Mouse (Mus musculus): ENCODE results near the gene Taf6.
A peak's percentile ranks its signal among the peaks of the same experiment; 100 is the strongest.
"Not testable (repeated sequence)": the region's sequence is repeated elsewhere in the genome, so short reads cannot be mapped to it uniquely, and the experiment has no call there.

Taf6 gene

GRCm38 (mm10) chr5:138186950-138187638 lies at the start of gene Taf6, which contains the start of gene Cnpy4:
TSS of gene Taf6 (minus strand) at chr5:138187451.
TSS of gene Cnpy4 (plus strand) at chr5:138187485.
- DNase-seq: peak; percentile 78

- DNase-seq: no peak
Observed at GRCm38 (mm10) chr5:138234224-138234623, 47.0 kb upstream of the Taf6 start.

GRCm38 (mm10) chr5:138233778-138234177 lies 46.5 kb upstream of the Taf6 start:
- DNase-seq: no peak

GRCm38 (mm10) chr5:138229511-138229910 lies 42.3 kb upstream of the Taf6 start:
- DNase-seq: no peak

GRCm38 (mm10) chr5:138228026-138228425 lies 40.8 kb upstream of the Taf6 start:
- DNase-seq: no peak

GRCm38 (mm10) chr5:138227367-138227766 lies 40.1 kb upstream of the Taf6 start:
- DNase-seq: no peak

GRCm38 (mm10) chr5:138226491-138226890 lies 39.2 kb upstream of the Taf6 start:
- no peak for DNase-seq

GRCm38 (mm10) chr5:138225700-138226099 lies 38.4 kb upstream of the Taf6 start, which contains the start of gene Nxpe5:
TSS of gene Nxpe5 (plus strand) at chr5:138225898.
- no peak for DNase-seq

GRCm38 (mm10) chr5:138223287-138223686 lies 36.0 kb upstream of the Taf6 start:
- no peak for DNase-seq

- peak; percentile 84 for DNase-seq
Observed at GRCm38 (mm10) chr5:138222111-138222510, 34.9 kb upstream of the Taf6 start.

GRCm38 (mm10) chr5:138219864-138220263 lies 32.6 kb upstream of the Taf6 start:
- no peak for DNase-seq

- DNase-seq: not testable (repeated sequence)
Observed at GRCm38 (mm10) chr5:138216632-138217031, 29.4 kb upstream of the Taf6 start.

- DNase-seq: no peak
Observed at GRCm38 (mm10) chr5:138207873-138208272, 20.6 kb upstream of the Taf6 start.

GRCm38 (mm10) chr5:138207253-138207652 lies 20.0 kb upstream of the Taf6 start:
- no peak for DNase-seq

GRCm38 (mm10) chr5:138202086-138202485 lies 14.8 kb upstream of the Taf6 start:
- no peak for DNase-seq

- DNase-seq: no peak
Observed at GRCm38 (mm10) chr5:138199576-138199975, 12.3 kb upstream of the Taf6 start.

GRCm38 (mm10) chr5:138195463-138195862 lies 8.2 kb upstream of the Taf6 start:
- no peak for DNase-seq

- no peak for DNase-seq
Observed at GRCm38 (mm10) chr5:138194755-138195345, 7.6 kb upstream of the Taf6 start.

- peak; percentile 86 for DNase-seq
Observed at GRCm38 (mm10) chr5:138193771-138194727, 6.8 kb upstream of the Taf6 start, which contains the start of gene Mblac1. TSS of gene Mblac1 (plus strand) at chr5:138194314.

- DNase-seq: peak; percentile 75
Observed at GRCm38 (mm10) chr5:138187661-138188306, 533 bp upstream of the Taf6 start.

GRCm38 (mm10) chr5:138173217-138173616 lies 14.0 kb downstream of the Taf6 start:
- no peak for DNase-seq

- peak; percentile 98 for DNase-seq
Observed at GRCm38 (mm10) chr5:138171695-138172491, 15.4 kb downstream of the Taf6 start, which contains the start of the genes Ap4m1 and Mcm7. TSS of gene Ap4m1 (plus strand) at chr5:138172002. TSS of gene Mcm7 (minus strand) at chr5:138172422.

Data from kidney, adult 11 months (tissue).